Mouse (Mus musculus): ENCODE results near the gene Cpvl. TPM values are rescaled to one million over a fixed set of nuclear protein-coding genes. Genes with fewer than 3 reads are reported as not detected.

Cpvl gene
- polyA plus RNA-seq (2014; fragmentation: Nextera tagmentation; extraction: Ambion mirVana): 0.18 TPM in 1 of 2 replicates, not detected in the other

DNA sequence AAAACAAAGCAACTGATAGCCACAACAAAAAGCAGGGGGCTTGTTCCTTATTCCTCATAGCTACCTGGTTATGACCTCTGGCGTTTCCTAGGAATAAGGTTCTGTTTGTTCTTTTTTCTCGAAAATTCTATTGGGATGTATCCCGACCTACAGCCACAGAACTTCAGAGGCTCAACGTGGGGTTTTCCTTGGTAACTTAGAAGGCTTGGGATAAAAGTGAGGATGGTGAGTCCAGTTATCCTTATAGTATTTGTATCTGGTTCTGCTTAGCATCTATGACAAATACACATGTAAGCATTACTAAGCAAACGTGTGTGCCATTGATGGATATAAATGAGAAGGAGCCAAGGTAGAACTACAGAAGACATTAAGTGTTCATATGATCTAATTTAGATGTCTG, at the start of gene Cpvl:
Cpvl (minus strand) TSS at position 101 of the 400 bp plus-strand sequence.
- H3K9me3 ChIP-seq (replicated peaks; ENCODE audit: control insufficient read depth, low read length): no peaks in the 10 kb centered on the region
- H3K4me1 ChIP-seq (ENCODE audit: control insufficient read depth, insufficient read depth, low read length): peaks cover 3% of the 10 kb centered on the region
- H3K9ac ChIP-seq (replicated peaks; ENCODE audit: low read length): no peak within 1 kb of the TSS
- DNase-seq (ENCODE audit: low spot score): no peak
- H3K27ac ChIP-seq (replicated peaks; ENCODE audit: low read depth, low read length): no peak within 1 kb of the TSS
- H3K4me2 ChIP-seq (ENCODE audit: low read depth, low read length): no peak within 1 kb of the TSS
- no peaks in the 10 kb centered on the region for H3K36me3 ChIP-seq (replicated peaks; ENCODE audit: control insufficient read depth, insufficient read depth, low read depth, low read length)
- WGBS: 82% methylated on average over 5 of the region's 5 CpGs
- H3K4me3 ChIP-seq (ENCODE audit: low read depth, low read length): no peak within 1 kb of the TSS
- no peak for ATAC-seq (replicated peaks; ENCODE audit: insufficient number of reproducible peaks, low FRiP score, low TSS enrichment, low read depth)
- H3K27me3 ChIP-seq (ENCODE audit: control insufficient read depth, insufficient read depth, low read length): no peaks in the 10 kb centered on the region

DNA sequence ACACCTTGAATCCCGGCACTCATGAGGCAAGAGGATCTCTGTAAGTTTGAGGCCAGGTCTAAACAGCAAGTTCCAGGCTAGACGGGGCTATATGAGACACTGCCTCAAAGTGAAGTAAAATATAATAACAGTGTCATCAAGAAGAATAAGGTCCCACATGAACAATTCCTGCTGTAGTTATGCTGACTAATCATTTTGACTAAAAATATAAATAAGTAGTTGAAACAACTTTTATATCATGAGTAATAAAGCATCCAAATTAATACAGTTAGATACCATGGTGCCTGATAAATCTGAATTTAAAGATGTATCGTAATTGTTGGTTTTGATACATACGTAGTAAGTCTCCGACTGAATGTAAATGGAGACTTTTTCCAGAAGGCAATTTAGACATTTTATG, 45.4 kb upstream of the Cpvl start:
- no peak overlapping the region for H3K4me2 ChIP-seq (ENCODE audit: low read depth, low read length)
- ATAC-seq (replicated peaks; ENCODE audit: insufficient number of reproducible peaks, low FRiP score, low TSS enrichment, low read depth): no peak
- H3K27ac ChIP-seq (replicated peaks; ENCODE audit: low read depth, low read length): no peak overlapping the region
- H3K9ac ChIP-seq (replicated peaks; ENCODE audit: low read length): no peak overlapping the region
- H3K36me3 ChIP-seq (replicated peaks; ENCODE audit: control insufficient read depth, insufficient read depth, low read depth, low read length): no peaks in the 10 kb centered on the region
- DNase-seq (ENCODE audit: low spot score): no peak
- H3K27me3 ChIP-seq (ENCODE audit: control insufficient read depth, insufficient read depth, low read length): no peaks in the 10 kb centered on the region
- WGBS: 92% methylated on average over 5 of the region's 5 CpGs
- H3K9me3 ChIP-seq (replicated peaks; ENCODE audit: control insufficient read depth, low read length): no peaks in the 10 kb centered on the region
- no peak overlapping the region for H3K4me3 ChIP-seq (ENCODE audit: low read depth, low read length)
- H3K4me1 ChIP-seq (ENCODE audit: control insufficient read depth, insufficient read depth, low read length): no peaks in the 10 kb centered on the region

- no peaks in the 10 kb centered on the region for H3K27me3 ChIP-seq (ENCODE audit: control insufficient read depth, insufficient read depth, low read length)
- no peak overlapping the region for H3K27ac ChIP-seq (replicated peaks; ENCODE audit: low read depth, low read length)
- no peaks in the 10 kb centered on the region for H3K9me3 ChIP-seq (replicated peaks; ENCODE audit: control insufficient read depth, low read length)
- ATAC-seq (replicated peaks; ENCODE audit: insufficient number of reproducible peaks, low FRiP score, low TSS enrichment, low read depth) (no peak), DNase-seq (ENCODE audit: low spot score) (no peak)
- H3K9ac ChIP-seq (replicated peaks; ENCODE audit: low read length): no peak overlapping the region
- H3K36me3 ChIP-seq (replicated peaks; ENCODE audit: control insufficient read depth, insufficient read depth, low read depth, low read length): no peaks in the 10 kb centered on the region
- H3K4me3 ChIP-seq (ENCODE audit: low read depth, low read length): no peak overlapping the region
- no peak overlapping the region for H3K4me2 ChIP-seq (ENCODE audit: low read depth, low read length)
- no peaks in the 10 kb centered on the region for H3K4me1 ChIP-seq (ENCODE audit: control insufficient read depth, insufficient read depth, low read length)
- 59% methylated on average over 15 of the region's 15 CpGs for WGBS
Measured at GRCm38 (mm10) chr6:54021123-54021789, 42.8 kb upstream of the Cpvl start.

DNA sequence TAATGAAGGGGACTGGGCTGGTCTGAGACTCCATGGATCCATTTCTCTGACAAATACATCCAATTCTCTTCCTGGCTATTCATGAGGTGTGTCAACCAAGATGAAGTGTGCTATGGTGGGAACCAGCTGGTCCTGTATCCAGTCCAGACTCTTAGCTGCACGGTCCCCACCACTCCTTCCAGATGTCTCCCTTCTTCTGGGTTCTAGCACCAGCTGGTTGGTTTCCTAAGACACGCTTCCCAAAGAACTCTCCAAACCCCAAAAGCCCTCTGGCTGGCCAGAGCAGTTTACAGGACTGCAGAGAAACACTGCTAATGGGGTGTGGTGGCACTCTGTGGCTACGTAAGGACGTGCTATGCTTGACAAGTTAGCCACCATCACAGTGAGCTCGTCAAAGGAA, 40.4 kb upstream of the Cpvl start:
- 82% methylated on average over 5 of the region's 5 CpGs for WGBS
- no peak for ATAC-seq (replicated peaks; ENCODE audit: insufficient number of reproducible peaks, low FRiP score, low TSS enrichment, low read depth)

DNA sequence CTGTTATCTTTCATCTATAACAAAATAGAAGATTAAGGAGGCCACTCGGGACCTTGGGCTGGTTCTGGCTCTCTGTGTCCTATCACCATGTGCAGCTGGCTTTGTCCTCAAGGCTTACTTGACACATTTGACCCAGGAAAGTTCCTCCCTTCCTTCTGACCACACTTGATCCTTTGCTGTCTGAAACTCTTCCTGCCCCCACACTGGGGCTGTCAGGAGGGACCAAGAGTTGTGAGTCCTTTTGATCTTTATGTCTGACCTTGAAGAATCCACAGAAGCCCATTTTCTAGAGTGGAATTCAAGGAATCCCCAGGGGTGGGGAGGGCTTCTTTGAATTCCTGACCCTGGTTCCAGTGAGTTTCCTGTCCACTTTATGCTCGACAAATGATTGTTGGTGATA, 39.6 kb upstream of the Cpvl start:
- no peak for ATAC-seq (replicated peaks; ENCODE audit: insufficient number of reproducible peaks, low FRiP score, low TSS enrichment, low read depth)
- H3K36me3 ChIP-seq (replicated peaks; ENCODE audit: control insufficient read depth, insufficient read depth, low read depth, low read length): no peaks in the 10 kb centered on the region
- no peak overlapping the region for H3K27ac ChIP-seq (replicated peaks; ENCODE audit: low read depth, low read length)
- H3K9ac ChIP-seq (replicated peaks; ENCODE audit: low read length): no peak overlapping the region
- WGBS: 39% methylated on average over 2 of the region's 2 CpGs
- H3K4me1 ChIP-seq (ENCODE audit: control insufficient read depth, insufficient read depth, low read length): no peaks in the 10 kb centered on the region
- H3K4me3 ChIP-seq (ENCODE audit: low read depth, low read length): no peak overlapping the region
- DNase-seq (ENCODE audit: low spot score): no peak
- no peak overlapping the region for H3K4me2 ChIP-seq (ENCODE audit: low read depth, low read length)
- no peaks in the 10 kb centered on the region for H3K27me3 ChIP-seq (ENCODE audit: control insufficient read depth, insufficient read depth, low read length)
- no peaks in the 10 kb centered on the region for H3K9me3 ChIP-seq (replicated peaks; ENCODE audit: control insufficient read depth, low read length)

More for the DNA sequence above, 40.4 kb upstream of the Cpvl start:
- Histone ChIP-seq H3K27me3 (ENCODE audit: control insufficient read depth, insufficient read depth, low read length) (no peaks in the 10 kb centered on the region), H3K4me3 (ENCODE audit: low read depth, low read length) (no peak overlapping the region), H3K9ac (replicated peaks; ENCODE audit: low read length) (no peak overlapping the region), H3K4me2 (ENCODE audit: low read depth, low read length) (no peak overlapping the region), H3K4me1 (ENCODE audit: control insufficient read depth, insufficient read depth, low read length) (no peaks in the 10 kb centered on the region), H3K9me3 (replicated peaks; ENCODE audit: control insufficient read depth, low read length) (no peaks in the 10 kb centered on the region), H3K36me3 (replicated peaks; ENCODE audit: control insufficient read depth, insufficient read depth, low read depth, low read length) (no peaks in the 10 kb centered on the region), H3K27ac (replicated peaks; ENCODE audit: low read depth, low read length) (no peak overlapping the region)
- no peak for DNase-seq (ENCODE audit: low spot score)

DNA sequence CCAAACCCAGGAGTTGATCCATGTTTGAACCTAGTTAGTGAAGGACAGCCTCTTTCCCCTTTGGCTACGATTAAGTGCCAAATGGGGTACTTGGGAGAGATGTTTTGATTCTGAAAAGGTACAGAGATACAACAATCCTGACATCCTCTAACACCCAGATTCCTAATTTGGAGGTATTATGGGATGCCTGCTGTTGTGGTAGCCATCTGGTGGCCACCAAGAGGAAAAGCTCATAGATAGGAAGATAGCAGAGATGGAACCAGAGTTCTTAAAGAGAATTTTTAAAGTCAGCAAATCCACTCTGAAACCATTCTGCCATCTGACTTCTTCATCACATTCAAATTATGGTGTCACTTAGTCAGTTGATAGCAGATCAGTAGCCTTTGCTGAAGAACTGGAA, 33.7 kb upstream of the Cpvl start:
- no peak for DNase-seq (ENCODE audit: low spot score)

DNA sequence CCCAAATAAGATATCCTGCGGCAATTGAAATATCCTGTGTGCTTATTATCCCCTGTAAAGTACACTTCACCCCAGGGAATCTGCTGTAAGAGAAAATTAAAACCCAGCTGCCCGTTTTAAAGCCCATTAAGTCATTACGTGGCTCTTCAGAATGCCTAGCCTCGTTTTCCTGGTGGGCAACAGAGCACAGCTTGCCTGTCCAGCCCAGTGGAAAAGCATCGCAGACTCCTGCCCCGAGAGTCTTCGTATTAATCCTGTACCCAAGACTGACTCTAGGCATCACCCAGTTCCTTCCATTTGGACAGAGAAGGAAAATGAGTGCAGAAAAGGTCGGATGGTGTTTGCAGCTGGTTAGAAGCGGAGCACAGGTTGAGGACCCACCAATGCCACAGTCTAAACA, 31.9 kb upstream of the Cpvl start:
- Histone ChIP-seq H3K9me3 (replicated peaks; ENCODE audit: control insufficient read depth, low read length) (no peaks in the 10 kb centered on the region), H3K27ac (replicated peaks; ENCODE audit: low read depth, low read length) (no peak overlapping the region), H3K4me2 (ENCODE audit: low read depth, low read length) (no peak overlapping the region), H3K27me3 (ENCODE audit: control insufficient read depth, insufficient read depth, low read length) (no peaks in the 10 kb centered on the region), H3K9ac (replicated peaks; ENCODE audit: low read length) (no peak overlapping the region), H3K36me3 (replicated peaks; ENCODE audit: control insufficient read depth, insufficient read depth, low read depth, low read length) (no peaks in the 10 kb centered on the region), H3K4me1 (ENCODE audit: control insufficient read depth, insufficient read depth, low read length) (peaks cover 3% of the 10 kb centered on the region; the same call in 1 of the 2 replicates), H3K4me3 (ENCODE audit: low read depth, low read length) (no peak overlapping the region)
- DNase-seq (ENCODE audit: low spot score) (no peak), ATAC-seq (replicated peaks; ENCODE audit: insufficient number of reproducible peaks, low FRiP score, low TSS enrichment, low read depth) (no peak)
- WGBS: 55% methylated on average over 9 of the region's 9 CpGs

More for the DNA sequence above, 33.7 kb upstream of the Cpvl start:
- H3K4me2 ChIP-seq (ENCODE audit: low read depth, low read length): no peak overlapping the region
- H3K27ac ChIP-seq (replicated peaks; ENCODE audit: low read depth, low read length): no peak overlapping the region
- H3K9ac ChIP-seq (replicated peaks; ENCODE audit: low read length): no peak overlapping the region
- H3K4me3 ChIP-seq (ENCODE audit: low read depth, low read length): no peak overlapping the region
- WGBS: 87% methylated on average over 1 of the region's 1 CpGs
- H3K27me3 ChIP-seq (ENCODE audit: control insufficient read depth, insufficient read depth, low read length): no peaks in the 10 kb centered on the region
- ATAC-seq (replicated peaks; ENCODE audit: insufficient number of reproducible peaks, low FRiP score, low TSS enrichment, low read depth): no peak
- H3K9me3 ChIP-seq (replicated peaks; ENCODE audit: control insufficient read depth, low read length): no peaks in the 10 kb centered on the region
- H3K4me1 ChIP-seq (ENCODE audit: control insufficient read depth, insufficient read depth, low read length): peaks cover 3% of the 10 kb centered on the region; the same call in 1 of the 2 replicates
- no peaks in the 10 kb centered on the region for H3K36me3 ChIP-seq (replicated peaks; ENCODE audit: control insufficient read depth, insufficient read depth, low read depth, low read length)

GRCm38 (mm10) chr6:54009293-54009692, 30.8 kb upstream of the Cpvl start:
- no peaks in the 10 kb centered on the region for H3K36me3 ChIP-seq (replicated peaks; ENCODE audit: control insufficient read depth, insufficient read depth, low read depth, low read length)
- no peak for DNase-seq (ENCODE audit: low spot score)
- no peaks in the 10 kb centered on the region for H3K9me3 ChIP-seq (replicated peaks; ENCODE audit: control insufficient read depth, low read length)
- WGBS: 34% methylated on average over 4 of the region's 4 CpGs
- ATAC-seq (replicated peaks; ENCODE audit: insufficient number of reproducible peaks, low FRiP score, low TSS enrichment, low read depth): no peak
- no peak overlapping the region for H3K4me3 ChIP-seq (ENCODE audit: low read depth, low read length)
- H3K4me1 ChIP-seq (ENCODE audit: control insufficient read depth, insufficient read depth, low read length): peaks cover 3% of the 10 kb centered on the region; the same call in 1 of the 2 replicates
- no peak overlapping the region for H3K27ac ChIP-seq (replicated peaks; ENCODE audit: low read depth, low read length)
- no peaks in the 10 kb centered on the region for H3K27me3 ChIP-seq (ENCODE audit: control insufficient read depth, insufficient read depth, low read length)
- no peak overlapping the region for H3K4me2 ChIP-seq (ENCODE audit: low read depth, low read length)
- no peak overlapping the region for H3K9ac ChIP-seq (replicated peaks; ENCODE audit: low read length)
